Mouse (Mus musculus): ENCODE results near the gene Itga1. TPM values are rescaled to one million over a fixed set of nuclear protein-coding genes. Genes with fewer than 3 reads are reported as not detected.

Gene Itga1
- total and polyA plus RNA-seq, 3 experiments, result under 0.01 to 0.04 (median 0.01) TPM

DNA sequence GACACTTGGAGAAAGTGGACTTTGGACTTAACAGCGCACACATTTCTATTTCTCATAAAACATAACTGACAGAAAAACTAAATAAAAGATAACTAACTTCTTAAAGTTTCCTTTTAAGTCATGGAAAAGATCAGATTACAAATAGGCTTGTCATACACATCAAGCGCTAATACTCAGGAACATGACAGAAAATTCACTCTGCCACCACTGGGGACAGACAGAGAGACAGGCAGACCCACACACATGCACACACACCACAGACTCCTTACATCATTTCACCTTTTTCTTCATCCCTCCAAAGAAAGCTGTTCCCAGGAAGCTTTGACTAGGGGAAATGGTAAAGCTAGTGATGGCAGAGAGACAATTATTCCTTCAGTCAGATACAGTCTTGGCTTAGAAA lies 6.4 kb downstream of the Itga1 start:
- Histone ChIP-seq H3K27ac (ENCODE audit: insufficient read depth, low read depth) (no peak overlapping the region), H3K79me2 (replicated peaks; ENCODE audit: control insufficient read depth, extremely low read depth, insufficient read depth, poor library complexity, severe bottlenecking) (no peaks in the 10 kb centered on the region), H3K4me1 (ENCODE audit: control insufficient read depth in 1 of 2, insufficient read depth in 2 of 2) (peaks cover 5 to 16% of the 10 kb centered on the region in 2 experiments; a peak in 3 of 4 replicates), H3K4me3 (replicated peaks in 1 of 3; ENCODE audit: low read depth in 2 of 3, low read length in 2 of 3, poor library complexity in 1 of 3) (no peak overlapping the region), H3K9me3 (replicated peaks; ENCODE audit: low read length) (no peaks in the 10 kb centered on the region), H3K9ac (ENCODE audit: insufficient read depth, low read depth) (no peak overlapping the region), H3K36me3 (replicated peaks in 1 of 2; ENCODE audit: control insufficient read depth in 1 of 2, insufficient read depth in 1 of 2, low read length in 1 of 2) (no peaks in the 10 kb centered on the region), H3K4me2 (ENCODE audit: insufficient read depth, low read depth, poor library complexity, severe bottlenecking) (no peak overlapping the region), H3K27me3 (replicated peaks) (no peaks in the 10 kb centered on the region)
- no peak for DNase-seq (ENCODE audit: extremely low read depth)
- in situ Hi-C loops (cut with MboI; ENCODE audit: low pct_ligation_motif_present, low pct_unique_long_range_greater_than_20kb, low sequenced_read_pairs) (no loop called here), dilution Hi-C loops (cut with MboI; ENCODE audit: extremely low pct_ligation_motif_present, extremely low pct_unique_long_range_greater_than_20kb, low sequenced_read_pairs) (no loop called here)
- TF ChIP-seq POLR2AphosphoS2 (IDR thresholded peaks at IDR 0.05; ENCODE audit: low read depth, low read length) (no peak), CHD2 (IDR thresholded peaks at IDR 0.05; ENCODE audit: low read length) (no peak), ZMIZ1 (IDR thresholded peaks at IDR 0.05; ENCODE audit: low read depth, low read length) (no peak), SMC3 (IDR thresholded peaks at IDR 0.05; ENCODE audit: low read depth, low read length) (no peak), CTCF (conservative IDR thresholded peaks at IDR 0.05 in 1 of 2, IDR thresholded peaks at IDR 0.05 in 1 of 2; ENCODE audit: low read depth in 2 of 2, low read length in 2 of 2) (0 out of 4 replicates have a peak, but pooled peaks of 1 of the 2 experiments have one; percentile 19), PAX5 (IDR thresholded peaks at IDR 0.05; ENCODE audit: low read length) (no peak)

DNA sequence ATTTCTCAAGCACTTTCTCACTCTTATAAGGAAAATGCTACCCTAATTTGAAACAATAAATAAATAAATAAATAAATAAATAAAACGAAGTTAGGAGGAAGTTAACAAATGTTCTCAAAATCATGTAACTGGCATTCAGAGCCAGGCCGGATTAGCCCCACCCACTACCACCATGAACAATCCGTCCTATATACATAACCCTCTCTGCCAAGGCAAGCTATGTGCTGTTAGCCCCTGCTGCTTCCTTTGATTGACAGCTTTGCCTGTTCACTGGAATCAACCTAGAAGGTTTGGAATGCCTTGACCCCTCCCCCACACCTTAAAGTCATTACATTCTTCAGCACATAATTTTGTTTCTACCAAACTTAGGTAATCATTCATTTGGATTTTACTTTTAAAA lies 10.3 kb downstream of the Itga1 start:
- TF ChIP-seq ZC3H11A (IDR thresholded peaks at IDR 0.05; ENCODE audit: low read depth, low read length), result no peak
- peaks cover 5 to 22% of the 10 kb centered on the region in 2 experiments; a peak in 3 of 4 replicates for H3K4me1 ChIP-seq (ENCODE audit: control insufficient read depth in 1 of 2, insufficient read depth in 2 of 2)
- in situ Hi-C loops (cut with MboI; ENCODE audit: low pct_ligation_motif_present, low pct_unique_long_range_greater_than_20kb, low sequenced_read_pairs) (no loop called here), dilution Hi-C loops (cut with MboI; ENCODE audit: extremely low pct_ligation_motif_present, extremely low pct_unique_long_range_greater_than_20kb, low sequenced_read_pairs) (no loop called here)
- H3K36me3 ChIP-seq (replicated peaks in 1 of 2; ENCODE audit: control insufficient read depth in 1 of 2, insufficient read depth in 1 of 2, low read length in 1 of 2), result peaks cover 6 to 16% of the 10 kb centered on the region in 2 experiments
- peaks cover 16% of the 10 kb centered on the region for H3K79me2 ChIP-seq (replicated peaks; ENCODE audit: control insufficient read depth, extremely low read depth, insufficient read depth, poor library complexity, severe bottlenecking)
- no peak for DNase-seq (ENCODE audit: extremely low read depth)
- H3K4me2 ChIP-seq (ENCODE audit: insufficient read depth, low read depth, poor library complexity, severe bottlenecking), result no peak overlapping the region
- H3K4me3 ChIP-seq (replicated peaks in 1 of 3; ENCODE audit: low read depth in 2 of 3, low read length in 2 of 3, poor library complexity in 1 of 3), result no peak overlapping the region
- H3K9me3 ChIP-seq (replicated peaks; ENCODE audit: low read length), result no peaks in the 10 kb centered on the region
- H3K9ac ChIP-seq (ENCODE audit: insufficient read depth, low read depth), result no peak overlapping the region
- H3K27ac ChIP-seq (ENCODE audit: insufficient read depth, low read depth), result no peak overlapping the region
- no peaks in the 10 kb centered on the region for H3K27me3 ChIP-seq (replicated peaks)

DNA sequence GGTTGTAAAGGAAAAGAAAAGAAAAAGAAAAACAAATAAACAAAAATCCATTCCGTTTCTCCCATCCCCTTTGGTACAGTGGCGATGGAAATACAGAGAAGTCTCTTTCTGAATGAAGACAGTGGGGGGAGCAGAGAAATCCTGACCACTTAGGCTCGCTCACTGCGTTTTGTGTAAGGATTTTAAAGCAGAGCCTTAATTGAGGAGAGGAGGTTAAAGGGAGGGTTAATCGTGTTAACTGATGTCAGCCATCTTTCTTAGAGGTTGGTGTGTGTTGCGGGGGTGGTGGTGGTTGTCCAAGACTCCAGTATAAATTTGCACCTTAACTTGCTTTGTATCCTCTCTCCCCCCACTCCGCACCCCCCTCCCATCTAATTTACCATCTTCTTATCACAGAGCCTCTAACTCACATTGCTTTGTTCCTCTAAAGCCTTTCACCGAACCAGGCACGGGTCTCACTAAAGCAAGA lies 10.8 kb downstream of the Itga1 start:
- Histone ChIP-seq H3K4me2 (ENCODE audit: insufficient read depth, low read depth, poor library complexity, severe bottlenecking) (peak overlapping the region; percentile 92; the same call in 1 of the 2 replicates), H3K9me3 (replicated peaks; ENCODE audit: low read length) (no peaks in the 10 kb centered on the region), H3K36me3 (replicated peaks in 1 of 2; ENCODE audit: control insufficient read depth in 1 of 2, insufficient read depth in 1 of 2, low read length in 1 of 2) (peaks cover 8 to 20% of the 10 kb centered on the region in 2 experiments), H3K79me2 (replicated peaks; ENCODE audit: control insufficient read depth, extremely low read depth, insufficient read depth, poor library complexity, severe bottlenecking) (peaks cover 16% of the 10 kb centered on the region), H3K27ac (ENCODE audit: insufficient read depth, low read depth) (no peak overlapping the region), H3K4me3 (replicated peaks in 1 of 3; ENCODE audit: low read depth in 2 of 3, low read length in 2 of 3, poor library complexity in 1 of 3) (no peak overlapping the region), H3K9ac (ENCODE audit: insufficient read depth, low read depth) (no peak overlapping the region), H3K4me1 (ENCODE audit: control insufficient read depth in 1 of 2, insufficient read depth in 2 of 2) (peaks cover 5 to 23% of the 10 kb centered on the region in 2 experiments; a peak in 3 of 4 replicates), H3K27me3 (replicated peaks) (no peaks in the 10 kb centered on the region)
- dilution Hi-C loops (cut with MboI; ENCODE audit: extremely low pct_ligation_motif_present, extremely low pct_unique_long_range_greater_than_20kb, low sequenced_read_pairs), result no loop called here
- no peak for DNase-seq (ENCODE audit: extremely low read depth)
- no peak for TF ChIP-seq SMC3 (IDR thresholded peaks at IDR 0.05; ENCODE audit: low read depth, low read length)
- no peak for TF ChIP-seq MAZ (IDR thresholded peaks at IDR 0.05; ENCODE audit: low read depth, low read length)
- TF ChIP-seq USF1 (IDR thresholded peaks at IDR 0.05; ENCODE audit: low read depth, low read length), result no peak
- no peak for TF ChIP-seq GABPA (IDR thresholded peaks at IDR 0.05; ENCODE audit: insufficient replicate concordance, low read depth, low read length)
- TF ChIP-seq CHD1 (IDR thresholded peaks at IDR 0.05; ENCODE audit: low read depth, low read length), result no peak
- no peak for TF ChIP-seq KAT2A (IDR thresholded peaks at IDR 0.05; ENCODE audit: insufficient replicate concordance, low read length)
- TF ChIP-seq NRF1 (IDR thresholded peaks at IDR 0.05; ENCODE audit: low read depth, low read length), result no peak
- no peak for TF ChIP-seq CHD2 (IDR thresholded peaks at IDR 0.05; ENCODE audit: low read length)
- no peak for TF ChIP-seq JUND (conservative IDR thresholded peaks at IDR 0.05; ENCODE audit: low read depth, low read length)
- TF ChIP-seq E2F4 (IDR thresholded peaks at IDR 0.05; ENCODE audit: insufficient replicate concordance, low read depth, low read length), result no peak
- no peak for TF ChIP-seq MEF2A (IDR thresholded peaks at IDR 0.05; ENCODE audit: borderline replicate concordance, low read depth, low read length)
- no peak for TF ChIP-seq RAD21 (IDR thresholded peaks at IDR 0.05; ENCODE audit: low read depth, low read length)
- no peak for TF ChIP-seq ZNF384 (IDR thresholded peaks at IDR 0.05; ENCODE audit: low read depth, low read length)
- TF ChIP-seq CTCF (conservative IDR thresholded peaks at IDR 0.05 in 1 of 2, IDR thresholded peaks at IDR 0.05 in 1 of 2; ENCODE audit: low read depth in 2 of 2, low read length in 2 of 2), result no peak
- no peak for TF ChIP-seq POLR2A (IDR thresholded peaks at IDR 0.05; ENCODE audit: low read depth, low read length)
- TF ChIP-seq TCF12 (IDR thresholded peaks at IDR 0.05; ENCODE audit: low read depth, low read length), result no peak
- TF ChIP-seq MYC (IDR thresholded peaks at IDR 0.05; ENCODE audit: low read depth, low read length), result no peak
- in situ Hi-C loops (cut with MboI; ENCODE audit: low pct_ligation_motif_present, low pct_unique_long_range_greater_than_20kb, low sequenced_read_pairs), result no loop called here
